Mouse (Mus musculus) megakaryocyte, adult 5-6 weeks (primary cell): ENCODE results near the gene Gm6793. TPM values are rescaled to one million over a fixed set of nuclear protein-coding genes. Genes with fewer than 3 reads are reported as not detected.

Experiments
- ATAC-seq: 2 replicates; pipeline ENCODE4 v1.8.0; 2016; ENCODE audit warnings: mild to moderate bottlenecking, inconsistent platforms; ENCODE audit not compliant: poor library complexity, severe bottlenecking
- total RNA-seq, 2 experiments: library from RNA; stranded (forward) in 1 of 2; stranded (reverse) in 1 of 2; fragments of 153-499, 151-499 nt in 1 of 2; fragments of 221-1000, 200-1000 nt in 1 of 2; gene quantifications; 2 replicates each; pipeline versions ENCODE4 v1.2.3 to v1.2.4; 2015 to 2017

Gm6793 gene
- total RNA-seq, 2 experiments from 2014 or later = 0.07 to 1.9 TPM

DNA sequence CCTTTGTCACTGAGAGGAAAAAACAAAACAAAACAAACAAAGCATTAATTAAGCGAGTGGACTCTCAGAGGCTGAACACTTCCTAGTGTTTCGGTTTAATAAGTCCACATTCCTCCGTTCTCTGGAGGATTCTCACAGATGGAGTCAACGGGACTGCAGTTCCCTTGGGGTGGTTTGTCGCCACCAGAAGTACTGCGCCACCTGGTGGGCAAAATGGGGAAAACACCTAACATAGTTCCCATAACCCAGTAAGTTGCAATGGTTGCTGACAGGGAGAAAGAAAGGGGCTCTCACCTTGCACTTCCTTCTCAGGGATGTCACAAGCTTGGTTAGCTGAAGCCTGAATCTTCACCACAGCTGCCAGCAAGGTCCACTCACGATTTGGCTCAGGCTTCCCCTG, 24.9 kb downstream of the Gm6793 start:
- ATAC-seq = peak; percentile 77

DNA sequence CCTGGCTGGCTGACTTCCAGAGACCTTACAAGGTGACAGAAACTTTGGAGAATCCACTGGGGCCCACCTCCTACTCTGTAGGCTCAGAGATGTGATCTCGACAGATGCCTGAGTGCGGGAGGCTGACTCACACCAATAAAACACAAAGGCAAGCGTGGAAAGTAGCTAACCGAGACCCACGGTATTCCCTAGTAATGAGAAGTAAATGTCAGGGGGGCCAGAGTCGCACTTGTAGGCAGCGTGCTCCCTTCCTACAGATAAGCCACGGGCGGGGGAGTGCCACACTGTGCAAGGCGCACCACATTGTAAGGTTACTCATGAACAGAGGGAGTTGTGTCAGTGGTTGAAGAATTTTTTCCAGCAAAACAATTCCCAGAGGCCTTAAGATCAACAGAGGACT, 30.3 kb downstream of the Gm6793 start:
- ATAC-seq = no peak

GRCm38 (mm10) chr8:111982116-111982515, 32.7 kb downstream of the Gm6793 start:
- no peak for ATAC-seq

GRCm38 (mm10) chr8:111978147-111978546, 36.7 kb downstream of the Gm6793 start:
- no peak for ATAC-seq

GRCm38 (mm10) chr8:111976326-111976725, 38.5 kb downstream of the Gm6793 start:
- ATAC-seq = 0 out of 2 replicates have a peak, but pooled peaks have one; percentile 30

- no peak for ATAC-seq
Measured at GRCm38 (mm10) chr8:111975706-111976105, 39.1 kb downstream of the Gm6793 start.

DNA sequence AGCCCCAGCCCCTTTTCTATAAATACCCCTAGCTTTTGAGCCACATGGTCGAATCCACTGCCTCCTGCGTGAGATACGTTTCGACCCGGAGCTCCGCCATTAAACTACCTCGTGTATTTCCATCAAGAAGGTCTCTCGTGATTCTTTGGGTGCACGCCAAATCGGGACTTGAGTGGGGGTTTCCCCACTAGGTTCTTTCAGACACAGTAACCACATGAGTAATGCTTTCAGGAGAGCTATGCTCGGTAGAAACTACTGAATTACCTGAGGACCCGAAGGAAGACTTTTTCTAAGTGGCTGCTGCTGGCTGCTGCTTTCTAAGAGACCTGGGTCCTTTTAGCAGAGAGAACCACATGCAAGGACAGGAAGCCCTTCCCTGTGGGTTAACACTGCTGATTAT, 40.7 kb downstream of the Gm6793 start:
- no peak for ATAC-seq

DNA sequence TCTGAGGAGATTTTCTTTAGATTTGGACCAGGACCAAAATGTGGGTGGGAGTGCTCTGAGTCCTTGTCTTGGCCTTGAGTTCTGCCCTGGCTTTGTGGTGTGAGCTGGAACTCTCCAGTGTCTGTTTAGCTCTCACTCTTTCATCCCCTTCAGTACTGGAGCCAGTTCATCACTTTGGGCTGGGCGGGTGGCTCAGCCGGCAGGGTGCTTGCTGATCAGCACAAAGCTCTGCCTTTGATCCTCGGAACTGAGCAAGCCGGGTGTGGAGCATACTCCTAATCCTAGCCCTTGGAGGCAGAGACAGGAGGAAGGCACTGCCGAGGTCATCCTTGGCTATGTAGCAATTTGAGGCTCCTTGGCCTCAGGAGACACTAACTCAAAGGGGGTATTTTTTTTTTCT, 45.8 kb downstream of the Gm6793 start:
- ATAC-seq = no peak

- no peak for ATAC-seq
Measured at GRCm38 (mm10) chr8:111968541-111968940, 46.3 kb downstream of the Gm6793 start.

DNA sequence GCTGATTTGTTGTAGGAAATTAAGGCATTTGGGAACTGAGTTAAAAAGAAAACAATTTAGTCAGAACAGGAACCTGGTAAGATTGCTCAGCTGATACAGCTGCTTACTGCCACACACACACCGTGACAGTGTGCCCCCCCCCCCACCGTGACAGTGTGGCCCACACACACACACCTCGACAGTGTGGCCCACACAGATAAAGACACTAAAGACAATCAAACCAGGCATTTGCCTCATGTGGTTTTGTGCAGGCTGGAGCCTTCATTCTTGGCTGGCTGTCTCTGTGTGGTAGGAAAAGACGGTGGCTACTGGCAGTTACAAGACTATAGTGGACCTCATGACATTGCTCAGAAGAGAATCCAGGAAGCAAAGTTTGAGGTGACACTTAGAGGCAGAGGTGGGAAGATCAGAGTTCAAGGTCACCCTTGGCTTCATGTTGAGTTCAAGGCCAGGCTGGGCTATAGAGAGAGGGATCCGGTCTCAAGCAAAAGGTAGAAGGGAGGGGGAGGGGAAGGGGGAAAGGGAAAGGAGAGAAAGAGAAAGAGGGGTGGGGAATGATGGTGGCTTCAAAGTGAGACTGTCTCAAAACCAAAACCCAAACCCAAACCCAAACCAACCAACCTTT, 47.5 kb downstream of the Gm6793 start:
- no peak for ATAC-seq

DNA sequence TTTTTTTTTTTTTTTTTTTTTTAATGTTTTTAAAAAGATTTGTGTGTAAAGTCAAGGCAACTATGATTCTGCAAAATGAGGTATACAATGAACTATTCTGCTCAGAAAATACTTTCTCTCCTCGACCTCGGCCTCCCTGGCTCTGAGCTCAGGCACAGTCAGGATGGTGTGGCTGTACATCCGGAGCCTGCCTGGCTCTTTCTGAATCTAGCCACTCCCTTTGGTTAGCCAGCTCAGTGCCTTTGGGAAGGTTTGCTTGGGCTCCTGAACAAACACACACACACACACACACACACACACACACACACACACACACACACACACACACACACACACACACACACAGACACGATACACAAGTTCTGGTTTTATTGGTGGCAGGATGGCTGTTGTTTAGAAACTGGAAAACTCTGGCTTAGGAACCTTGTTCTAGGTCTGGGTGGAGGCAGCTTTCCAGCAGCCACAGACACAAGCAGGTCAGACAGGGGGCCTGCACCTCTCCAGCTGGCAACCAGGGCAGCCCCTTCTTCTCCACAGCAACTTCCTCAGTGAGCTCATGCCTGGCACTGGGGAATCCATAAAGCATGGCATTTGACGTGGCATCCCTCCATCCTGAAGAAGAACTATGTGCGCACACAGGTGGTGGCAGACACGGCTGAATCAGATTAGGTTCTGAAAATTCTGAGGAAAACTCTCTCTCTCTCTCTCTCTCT, 49.8 kb downstream of the Gm6793 start:
- no peak for ATAC-seq

- ATAC-seq = no peak
Measured at GRCm38 (mm10) chr8:111964351-111964750, 50.5 kb downstream of the Gm6793 start.

DNA sequence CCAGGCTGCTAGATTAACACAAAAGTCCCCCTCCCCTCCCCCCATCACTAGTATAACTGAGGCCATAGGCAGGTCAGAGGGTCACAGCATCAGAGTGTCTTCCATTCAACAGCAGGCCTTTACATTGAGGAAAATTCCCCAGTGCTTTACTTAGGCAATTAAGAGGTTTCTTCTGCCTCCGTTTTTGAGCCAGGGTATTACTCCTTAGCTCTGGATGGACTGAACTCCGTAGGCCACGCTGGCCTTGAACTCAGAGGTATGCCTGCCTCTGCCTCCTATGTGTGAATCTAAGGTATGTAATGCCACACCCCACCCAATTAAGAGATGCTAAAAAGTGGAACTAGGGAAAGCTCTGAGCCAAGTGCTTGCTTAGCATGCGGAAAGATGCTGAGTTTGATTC, 51.3 kb downstream of the Gm6793 start:
- no peak for ATAC-seq

Other genes with a start within 250 kb of the Gm6793 start
- gene Cfdp1, start 160.7 kb downstream of the Gm6793 start, total RNA-seq (2015) = 62.8 and 71.2 TPM in 2 replicates
- gene Cfdp1, start 160.7 kb downstream of the Gm6793 start, total RNA-seq (2017) = 100 TPM in 2 replicates
- 1.6 and 2.9 TPM in 2 replicates for gene Tmem170, start 138.3 kb downstream of the Gm6793 start, total RNA-seq (2015)
- 1.4 and 1.8 TPM in 2 replicates for gene Tmem170, start 138.3 kb downstream of the Gm6793 start, total RNA-seq (2017)
- gene Chst5, start 104.6 kb downstream of the Gm6793 start, total RNA-seq (2015) = not detected in 2 replicates
- gene Chst5, start 104.6 kb downstream of the Gm6793 start, total RNA-seq (2017) = not detected in 2 replicates
- gene Tmem231, start 81.2 kb downstream of the Gm6793 start, total RNA-seq (2015) = not detected in 2 replicates
- gene Tmem231, start 81.2 kb downstream of the Gm6793 start, total RNA-seq (2017) = 0.33 TPM in 1 of 2 replicates, not detected in the other
- gene Gabarapl2, start 74.3 kb downstream of the Gm6793 start, total RNA-seq (2015) = 69.8 and 82.1 TPM in 2 replicates
- 46.0 and 55.7 TPM in 2 replicates for gene Gabarapl2, start 74.3 kb downstream of the Gm6793 start, total RNA-seq (2017)
- gene Adat1, start 22.7 kb downstream of the Gm6793 start, total RNA-seq (2015) = 0.83 and 1.1 TPM in 2 replicates
- gene Adat1, start 22.7 kb downstream of the Gm6793 start, total RNA-seq (2017) = 1.5 and 1.7 TPM in 2 replicates
- gene Kars, start 3.7 kb downstream of the Gm6793 start, total RNA-seq (2015) = 42.1 and 50.9 TPM in 2 replicates
- 73.4 and 79.0 TPM in 2 replicates for gene Kars, start 3.7 kb downstream of the Gm6793 start, total RNA-seq (2017)
- gene Terf2ip, start 3.6 kb downstream of the Gm6793 start, total RNA-seq (2015) = 9.4 and 11.9 TPM in 2 replicates
- 11.4 and 13.3 TPM in 2 replicates for gene Terf2ip, start 3.6 kb downstream of the Gm6793 start, total RNA-seq (2017)